Mouse (Mus musculus) thymus, postnatal 36 days (tissue): ENCODE measurements around the gene Gm28230.

Experiments used
- DNase-seq, 2 experiments: peaks; one replicate each; pipeline ENCODE4 v3.0.0; 2022; ENCODE audit warnings: mixed read lengths in 2 of 2

The Gm28230 gene

GRCm38 (mm10) chr2:74704393-74704998 is 22.0 kb upstream of the Gm28230 start, which contains the start of gene Hoxd8:
Gene Hoxd8 (plus strand): TSS chr2:74704615.
- DNase-seq = no peak

DNA sequence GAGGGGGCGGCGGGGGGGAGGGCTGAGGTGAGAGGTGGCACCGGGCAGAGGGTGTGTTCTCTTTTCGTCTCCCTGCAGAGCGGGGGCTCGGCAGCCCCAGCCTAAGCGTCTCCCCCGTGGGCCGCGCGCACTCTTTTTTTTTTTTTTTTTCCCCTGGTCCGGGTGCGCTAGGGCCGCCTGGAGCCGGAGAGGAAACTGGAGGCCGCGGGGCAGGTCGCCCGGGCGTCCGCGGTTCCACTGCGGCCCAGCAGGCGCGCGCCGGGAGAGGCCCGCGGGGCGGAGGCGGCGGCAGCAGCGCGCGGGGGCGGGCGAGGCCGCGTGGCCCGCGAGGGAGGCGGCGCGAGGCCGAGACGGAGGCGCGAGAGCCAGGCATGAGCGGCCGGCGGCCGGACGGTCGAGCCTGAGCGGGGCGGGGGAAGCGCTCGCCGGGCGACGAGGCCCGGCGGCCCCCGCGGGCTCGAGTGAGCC is 21.5 kb upstream of the Gm28230 start:
- DNase-seq = no peak

GRCm38 (mm10) chr2:74705467-74706089 is 20.9 kb upstream of the Gm28230 start:
- no peak for DNase-seq

- no peak for DNase-seq
Observed at GRCm38 (mm10) chr2:74706393-74706960, 20.1 kb upstream of the Gm28230 start.

- DNase-seq = no peak
Observed at GRCm38 (mm10) chr2:74707599-74707998, 18.9 kb upstream of the Gm28230 start.

DNA sequence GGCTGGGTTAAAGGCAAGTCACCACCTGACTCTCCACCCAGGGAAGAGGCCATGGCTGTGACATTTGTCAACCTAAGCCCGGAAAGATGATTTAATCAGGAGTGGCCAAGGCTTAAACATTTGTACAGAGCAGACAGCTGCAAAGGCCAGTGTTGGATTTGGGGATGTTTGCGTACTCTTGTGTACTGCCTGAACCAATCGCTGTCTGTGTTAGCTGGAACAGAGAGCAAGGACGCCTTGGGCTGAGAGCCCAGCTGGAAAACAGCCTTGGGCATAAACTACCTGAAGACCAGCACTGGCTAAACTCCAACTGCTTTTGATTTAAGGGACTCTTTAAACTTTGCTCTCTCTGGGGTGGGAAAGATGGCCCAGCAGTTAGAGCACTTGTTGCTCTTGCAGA is 17.9 kb upstream of the Gm28230 start:
- no peak for DNase-seq

DNA sequence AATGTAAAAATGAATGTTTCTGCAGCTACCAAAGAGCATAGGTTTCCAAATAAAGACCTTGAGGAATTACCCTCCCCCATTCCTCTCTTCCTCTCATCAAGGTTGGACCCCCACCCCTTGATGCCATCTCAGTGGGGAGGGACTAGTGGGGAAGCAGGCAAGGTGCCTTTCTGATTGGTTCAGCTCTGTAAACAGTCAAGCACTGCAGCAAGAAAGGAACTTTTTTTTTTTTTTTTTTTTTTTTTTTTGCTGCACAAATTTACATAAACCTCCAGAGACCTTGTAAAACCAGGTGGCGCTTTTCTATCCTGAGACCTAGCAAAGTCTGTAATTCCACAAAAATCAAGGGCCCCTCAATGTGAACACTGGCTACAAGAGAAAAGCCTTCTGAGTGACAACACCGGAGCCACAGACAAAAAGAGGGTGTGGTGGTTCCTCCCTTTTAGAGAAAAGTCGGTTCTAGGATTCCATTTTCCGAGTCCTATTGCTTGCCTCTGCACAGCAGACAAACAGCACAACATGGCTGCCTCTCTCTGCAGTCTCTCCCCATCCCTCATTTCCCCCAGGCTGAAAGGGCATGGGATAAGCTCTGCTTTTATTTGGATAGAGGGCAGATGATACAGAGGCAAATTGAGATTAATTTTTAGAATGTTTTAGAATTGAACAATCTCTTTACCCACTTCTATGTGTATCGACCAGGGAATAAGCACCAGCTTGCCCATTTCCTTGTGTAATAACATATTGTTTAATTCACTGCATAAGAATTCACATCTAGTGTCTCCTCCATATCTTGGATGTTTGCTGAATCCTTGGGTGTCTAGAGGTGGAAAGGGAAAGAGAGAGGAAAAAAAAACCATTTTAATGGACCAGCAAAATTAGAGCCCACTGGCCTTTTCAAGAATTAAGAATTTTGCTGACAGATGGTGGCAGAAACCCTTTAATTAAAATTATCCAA is 16.8 kb upstream of the Gm28230 start:
- DNase-seq = no peak

DNA sequence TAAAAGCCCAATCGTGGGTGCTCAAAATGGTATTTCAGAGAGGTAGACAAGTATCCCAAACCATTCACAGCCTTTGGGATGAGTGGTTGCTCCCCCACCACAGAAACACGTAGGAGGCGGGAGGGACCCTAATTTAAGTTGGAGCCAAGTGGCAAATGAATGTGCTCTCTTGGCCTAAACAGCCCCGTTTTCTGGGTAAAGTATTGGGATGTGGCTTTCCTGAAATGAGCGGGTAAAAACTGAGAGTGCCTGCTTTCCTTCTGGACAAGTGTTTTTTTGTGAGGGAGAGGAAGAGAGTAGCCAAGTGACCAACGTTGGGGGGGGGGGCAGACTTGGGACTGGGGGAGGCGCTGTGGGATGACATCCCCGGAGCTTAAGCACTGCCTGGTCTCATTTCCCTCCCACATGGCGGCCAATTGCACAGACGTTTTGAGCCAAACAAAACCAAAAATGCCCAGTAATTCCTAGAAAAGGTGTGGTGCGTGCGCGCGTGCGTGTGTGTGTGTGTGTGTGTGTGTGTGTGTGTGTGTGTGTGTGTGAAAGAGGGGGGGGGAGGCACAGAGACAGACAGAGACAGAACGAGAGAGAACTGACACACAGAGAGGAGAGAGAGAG is 15.5 kb upstream of the Gm28230 start:
- no peak for DNase-seq

GRCm38 (mm10) chr2:74711721-74712621 is 14.6 kb upstream of the Gm28230 start, which contains the start of the genes Hoxd3 and Hoxd4:
Gene Hoxd3 (plus strand): TSS chr2:74711927.
Gene Hoxd4 (plus strand): TSS chr2:74711929.
- DNase-seq = no peak

DNA sequence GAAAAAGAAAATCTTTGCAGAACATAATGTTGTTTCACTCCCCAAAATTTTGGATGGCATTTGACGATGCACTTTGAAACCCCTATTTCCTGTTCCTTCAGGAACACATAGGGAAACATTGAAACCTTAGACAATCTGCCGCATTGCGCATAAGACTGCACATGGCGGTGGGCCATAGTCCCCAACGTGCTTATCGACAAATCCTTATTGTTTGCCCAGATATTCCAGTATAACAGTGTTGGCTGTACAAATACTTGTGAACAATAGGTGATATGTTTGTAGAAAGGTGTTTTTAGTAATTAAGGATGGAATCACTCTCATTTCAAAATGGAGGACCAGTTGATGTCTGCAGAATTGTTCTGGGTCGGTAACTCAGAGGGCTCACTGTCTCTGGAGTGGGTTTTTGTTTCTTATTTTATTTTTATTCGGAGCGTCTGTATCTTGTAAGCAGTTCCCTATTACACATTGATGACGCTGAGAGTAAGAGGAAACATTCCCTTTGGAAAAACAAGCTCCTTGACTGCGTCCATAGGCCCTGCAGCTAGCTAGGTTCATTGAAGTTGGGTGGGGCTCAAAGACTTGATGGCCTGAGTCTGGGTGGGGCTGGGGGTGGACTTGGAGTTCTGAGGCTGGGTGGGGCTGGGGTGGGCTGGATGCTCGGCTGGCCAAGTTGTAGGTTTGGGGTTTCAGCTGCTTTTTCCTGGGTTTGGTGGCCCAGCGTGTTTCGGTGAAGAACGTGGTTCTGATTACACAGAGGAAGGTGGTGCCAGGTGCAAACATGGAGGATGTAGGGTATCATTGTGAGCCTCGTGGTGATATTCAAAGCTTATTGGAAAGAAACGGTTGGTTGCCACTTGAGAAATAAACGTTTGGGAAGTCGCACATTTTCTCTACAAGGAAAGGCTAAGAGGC is 13.0 kb upstream of the Gm28230 start:
- DNase-seq = no peak

- DNase-seq = no peak
Observed at GRCm38 (mm10) chr2:74714156-74714789, 12.3 kb upstream of the Gm28230 start.

DNA sequence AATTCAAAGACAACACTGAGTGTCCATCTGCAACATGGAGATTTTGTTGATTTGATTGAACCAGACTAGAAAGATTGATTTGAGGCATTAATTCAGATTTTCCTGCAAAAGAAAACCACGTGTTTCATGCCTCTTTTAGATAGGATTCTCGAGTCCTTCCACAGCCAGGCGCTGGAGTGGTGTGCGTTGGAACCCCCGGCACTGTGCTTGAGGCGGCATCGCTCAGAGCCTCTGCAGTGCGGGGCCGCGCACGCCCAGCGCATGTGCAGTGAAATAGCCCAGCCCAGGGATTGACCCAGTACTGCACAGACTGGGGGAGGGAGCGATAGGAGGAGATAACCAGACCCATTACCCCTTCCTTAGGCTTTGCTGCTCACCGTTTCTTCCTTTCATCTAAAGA is 11.6 kb upstream of the Gm28230 start:
- no peak for DNase-seq

DNA sequence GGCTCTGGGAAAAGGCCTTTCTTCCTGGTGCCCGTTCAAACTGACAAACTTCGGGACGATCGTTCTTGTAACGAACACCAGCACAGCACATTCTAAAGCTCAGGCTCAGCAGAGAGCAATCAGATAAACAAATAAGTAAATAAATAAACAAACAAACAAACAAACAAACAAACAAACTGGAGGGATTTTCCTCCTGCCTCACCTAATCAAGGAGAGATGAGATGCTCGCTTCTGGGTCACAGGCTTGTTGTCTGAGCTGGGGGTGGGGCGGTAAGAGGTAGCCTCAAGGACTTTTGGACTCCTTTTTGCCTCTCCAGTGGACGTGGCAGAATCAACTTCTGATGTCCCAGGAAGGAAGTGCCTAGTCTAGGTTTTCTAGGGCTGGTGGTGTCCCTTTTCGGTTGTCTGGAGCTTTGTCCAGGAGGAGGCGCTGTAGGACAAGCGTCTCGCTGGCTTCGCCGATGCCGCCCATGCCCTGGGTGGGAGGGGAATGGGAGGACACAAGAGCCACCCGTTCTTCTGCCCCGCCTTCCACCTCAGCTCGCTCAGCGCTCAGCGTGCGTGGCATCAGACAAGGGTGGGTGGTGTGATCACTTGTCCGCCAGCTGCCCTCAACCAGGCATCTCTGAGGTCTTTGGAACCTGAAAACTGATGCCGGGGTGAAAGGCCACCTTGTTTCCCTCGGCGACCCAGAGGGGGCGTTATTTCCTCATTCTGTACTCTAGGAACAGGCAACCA is 10.9 kb upstream of the Gm28230 start:
- peak; percentile 71 to 74 for DNase-seq

- DNase-seq = no peak
Observed at GRCm38 (mm10) chr2:74720384-74720783, 6.1 kb upstream of the Gm28230 start.

DNA sequence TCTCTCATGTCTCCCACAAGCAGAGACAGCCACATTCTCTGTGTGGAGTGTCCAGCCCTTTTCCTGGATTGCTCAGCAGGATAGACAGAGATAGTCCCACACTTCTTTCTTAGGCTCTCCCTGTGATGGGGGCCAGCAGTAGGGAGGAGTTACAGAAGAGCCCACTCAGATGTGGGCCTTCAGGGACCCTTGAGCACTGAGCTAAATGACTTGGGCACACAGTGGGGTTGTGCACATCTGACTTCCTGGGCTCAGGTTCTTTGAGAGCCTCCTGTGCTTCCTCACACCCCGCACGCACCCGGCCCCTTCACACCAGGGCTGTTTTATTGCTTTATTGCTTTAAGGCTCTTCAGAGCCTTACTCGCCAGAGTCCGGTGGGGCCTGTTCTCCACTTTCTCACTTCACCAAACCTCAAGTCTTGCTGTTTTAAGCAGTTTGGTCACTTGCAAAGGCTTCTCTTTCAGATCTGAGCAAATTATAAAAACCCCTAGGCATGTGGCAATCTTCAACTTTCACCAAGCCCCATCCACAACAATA is 5.5 kb upstream of the Gm28230 start:
- no peak for DNase-seq

GRCm38 (mm10) chr2:74721882-74722281 is 4.6 kb upstream of the Gm28230 start:
- DNase-seq = no peak

GRCm38 (mm10) chr2:74722949-74723348 is 3.6 kb upstream of the Gm28230 start:
- DNase-seq = no peak

DNA sequence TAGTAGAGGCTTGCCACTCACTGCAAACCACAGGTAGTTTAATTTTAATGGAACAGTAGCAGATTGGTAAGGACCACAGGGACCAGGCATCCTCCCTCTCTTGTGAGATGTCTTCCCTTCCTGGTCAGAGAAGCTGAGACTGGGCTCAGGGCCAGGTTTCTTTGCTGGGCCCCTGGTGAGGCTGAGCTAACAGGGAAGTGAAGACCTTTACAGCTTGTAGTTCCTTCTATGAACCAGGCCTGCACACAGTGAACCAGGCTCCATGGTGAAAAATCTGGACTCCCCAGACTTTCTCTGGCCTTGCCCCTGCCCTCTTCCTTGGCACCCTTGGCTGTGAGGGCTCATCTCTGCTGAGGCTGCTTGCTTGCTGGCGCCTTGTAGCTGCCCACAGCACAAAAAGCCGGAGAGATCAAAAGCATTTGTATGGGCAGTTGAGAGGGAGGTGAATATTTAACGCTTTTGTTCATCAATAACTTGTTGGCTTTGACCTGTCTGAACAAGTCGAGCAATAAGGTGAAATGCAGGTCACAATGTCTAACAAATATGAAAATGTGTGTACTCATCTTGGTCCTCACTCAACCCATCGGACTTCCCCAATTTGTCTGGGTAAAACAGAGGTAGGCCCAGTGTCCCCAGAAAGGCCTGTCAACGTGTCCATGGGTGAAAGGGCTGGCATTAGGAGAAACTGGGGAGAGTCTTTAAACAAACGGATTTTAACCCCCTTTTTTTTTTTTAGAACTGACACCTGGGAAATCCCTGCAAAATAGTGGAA is 2.1 kb upstream of the Gm28230 start:
- DNase-seq = no peak
